Mouse (Mus musculus): ENCODE data around the gene Fabp1. TPM values are rescaled to one million over a fixed set of nuclear protein-coding genes. Genes with fewer than 3 reads are reported as not detected.

Fabp1 gene
- total RNA-seq, 1 experiment from 2014 or later: not detected

- ATAC-seq (replicated peaks in 1 of 2; ENCODE audit: insufficient read depth in 1 of 2, low FRiP score in 2 of 2, low TSS enrichment in 1 of 2, low read depth in 1 of 2, poor library complexity in 2 of 2, severe bottlenecking in 2 of 2): no peak
These were observed 48.8 kb downstream of the Fabp1 start for GRCm38 (mm10) chr6:71248420-71248819.

GRCm38 (mm10) chr6:71249615-71250014 is 50.0 kb downstream of the Fabp1 start:
- no peak for ATAC-seq (replicated peaks in 1 of 2; ENCODE audit: insufficient read depth in 1 of 2, low FRiP score in 2 of 2, low TSS enrichment in 1 of 2, low read depth in 1 of 2, poor library complexity in 2 of 2, severe bottlenecking in 2 of 2)

- no peak for ATAC-seq (replicated peaks in 1 of 2; ENCODE audit: insufficient read depth in 1 of 2, low FRiP score in 2 of 2, low TSS enrichment in 1 of 2, low read depth in 1 of 2, poor library complexity in 2 of 2, severe bottlenecking in 2 of 2)
These were observed 51.3 kb downstream of the Fabp1 start for GRCm38 (mm10) chr6:71250951-71251350.

- ATAC-seq (replicated peaks in 1 of 2; ENCODE audit: insufficient read depth in 1 of 2, low FRiP score in 2 of 2, low TSS enrichment in 1 of 2, low read depth in 1 of 2, poor library complexity in 2 of 2, severe bottlenecking in 2 of 2): no peak
These were observed 54.8 kb downstream of the Fabp1 start for GRCm38 (mm10) chr6:71254456-71254855.

Other genes with a start within 250 kb of the Fabp1 start
- gene Foxi3, start 243.3 kb upstream of the Fabp1 start, total RNA-seq (2017): not detected in 2 replicates
- gene Thnsl2, start 55.4 kb upstream of the Fabp1 start, total RNA-seq (2017): 3.3 and 5.4 TPM in 2 replicates
- gene Krcc1, start 71.8 kb downstream of the Fabp1 start, total RNA-seq (2017): 121 and 140 TPM in 2 replicates
- not detected in 2 replicates for gene Smyd1, start 122.4 kb downstream of the Fabp1 start, total RNA-seq (2017)
- gene Cd8b1, start 123.0 kb downstream of the Fabp1 start, total RNA-seq (2017): not detected in 2 replicates
- not detected in 2 replicates for gene Cd8a, start 173.6 kb downstream of the Fabp1 start, total RNA-seq (2017)
- gene Rmnd5a, start 240.8 kb downstream of the Fabp1 start, total RNA-seq (2017): 91.1 and 97.1 TPM in 2 replicates